Mouse (Mus musculus) heart, adult 18-20 months (tissue): Measurements from ENCODE around the gene Nup160. TPM values are rescaled to one million over a fixed set of nuclear protein-coding genes. Genes with fewer than 3 reads are reported as not detected.
A peak's percentile ranks its signal among the peaks of the same experiment; 100 is the strongest.

Experiments
- DNase-seq, 2 experiments: peaks; one replicate each; pipeline ENCODE4 v3.0.0; 2021 to 2022; ENCODE audit warnings: mixed read lengths in 1 of 2
- total RNA-seq, 2 experiments: library from RNA; stranded (reverse); gene quantifications; 2 replicates each; pipeline ENCODE4 v1.2.3; 2021

Nup160 gene
- total RNA-seq, 2 experiments from 2014 or later: 13.1 to 18.0 TPM

- peak; percentile 98 to 100 for DNase-seq
These were observed 68.2 kb downstream of the Nup160 start, which contains the start of gene Fnbp4 for GRCm38 (mm10) chr2:90745053-90745678. Fnbp4 (plus strand) TSS chr2:90745370.

GRCm38 (mm10) chr2:90745740-90746537 lies 68.9 kb downstream of the Nup160 start:
- DNase-seq: no peak

- peak in 1 of 2 experiments; percentile 29 for DNase-seq
These were observed 69.5 kb downstream of the Nup160 start for GRCm38 (mm10) chr2:90746538-90746865.

- DNase-seq: no peak
These were observed 70.1 kb downstream of the Nup160 start for GRCm38 (mm10) chr2:90747131-90747530.

GRCm38 (mm10) chr2:90749676-90750459 lies 72.9 kb downstream of the Nup160 start:
- DNase-seq: peak; percentile 23 to 32

- DNase-seq: no peak
These were observed 76.5 kb downstream of the Nup160 start for GRCm38 (mm10) chr2:90753565-90753964.

- no peak for DNase-seq
These were observed 77.2 kb downstream of the Nup160 start for GRCm38 (mm10) chr2:90754188-90754587.

GRCm38 (mm10) chr2:90765123-90765522 lies 88.1 kb downstream of the Nup160 start:
- DNase-seq: no peak

- no peak for DNase-seq
These were observed 104.3 kb downstream of the Nup160 start for GRCm38 (mm10) chr2:90781323-90781722.

- no peak for DNase-seq
These were observed 104.9 kb downstream of the Nup160 start for GRCm38 (mm10) chr2:90781938-90782337.

- peak; percentile 12 to 24 for DNase-seq
These were observed 105.4 kb downstream of the Nup160 start, which contains the start of gene Agbl2 for GRCm38 (mm10) chr2:90782458-90782857. Agbl2 (plus strand) TSS chr2:90782727.

- DNase-seq: peak; percentile 11 to 35
These were observed 106.0 kb downstream of the Nup160 start for GRCm38 (mm10) chr2:90782901-90783486.

Other genes starting within 250 kb of the Nup160 start
- gene Ptprj, start 96.6 kb upstream of the Nup160 start, total RNA-seq: 1 to 10 TPM; 6.5 to 8.8 TPM
- gene Fnbp4, start 68.2 kb downstream of the Nup160 start, total RNA-seq: 10 to 100 TPM in 1 of 2 experiments, 1 to 10 TPM in 1; 8.2 to 13.9 TPM
- gene Agbl2, start 105.5 kb downstream of the Nup160 start, total RNA-seq: 1 to 10 TPM; 1.1 to 1.4 TPM
- 100 to 1,000 TPM; 203 to 215 TPM for gene Mtch2, start 169.9 kb downstream of the Nup160 start, total RNA-seq
- gene C1qtnf4, start 208.6 kb downstream of the Nup160 start, total RNA-seq: 1 to 10 TPM; 3.5 to 3.7 TPM
- gene Kbtbd4, start 227.5 kb downstream of the Nup160 start, total RNA-seq: 10 to 100 TPM; 18.3 to 26.0 TPM
- gene Ndufs3, start 227.6 kb downstream of the Nup160 start, total RNA-seq: 1,000 to 10,000 TPM in 1 of 2 experiments, 100 to 1,000 TPM in 1; 874 to 1,007 TPM